16 mouse cellular contexts compared by ENCODE assay signal in genomic region chr12:16013354-16013753, GRCm38 (mm10).
"Had no signal": no experiment of that assay in that cellular context is flagged by ENCODE, and none has a peak within 500 bp of the region (broad histone marks: within the 10 kb centered on the region; RNA-seq: fewer than 3 reads in every experiment).

No protein-coding gene starts in this region.

- H3K4me3 ChIP-seq: lung, embryonic 15.5 days; megakaryocyte, embryonic 14.5 days; midbrain, embryonic 13.5 days; midbrain, embryonic 15.5 days; neural tube, embryonic 12.5 days; stomach, embryonic 15.5 days had no signal

- H3K9me3 ChIP-seq: lung, embryonic 15.5 days; megakaryocyte, embryonic 14.5 days; midbrain, embryonic 13.5 days; midbrain, embryonic 15.5 days; neural tube, embryonic 12.5 days; stomach, embryonic 15.5 days had no signal

- H3K4me1 ChIP-seq: lung, embryonic 15.5 days had no signal

- H3K27me3 ChIP-seq: lung, embryonic 15.5 days; midbrain, embryonic 13.5 days; midbrain, embryonic 15.5 days; neural tube, embryonic 12.5 days; stomach, embryonic 15.5 days had no signal

- ATAC-seq: lung, postnatal 0 days; midbrain, embryonic 13.5 days; midbrain, embryonic 15.5 days had no signal

- H3K27ac ChIP-seq: liver, embryonic 14.5 days; lung, embryonic 15.5 days; macrophage; midbrain, embryonic 13.5 days; midbrain, embryonic 15.5 days; neural tube, embryonic 12.5 days; stomach, embryonic 15.5 days; stomach, postnatal 0 days had no signal

- H3K4me2 ChIP-seq: liver, embryonic 11.5 days; lung, embryonic 15.5 days; midbrain, embryonic 11.5 days; midbrain, embryonic 13.5 days; midbrain, embryonic 15.5 days; neural tube, embryonic 12.5 days; stomach, embryonic 15.5 days had no signal

- H3K9ac ChIP-seq: liver, embryonic 14.5 days; lung, embryonic 15.5 days; midbrain, embryonic 13.5 days; midbrain, embryonic 15.5 days; neural tube, embryonic 12.5 days; stomach, embryonic 15.5 days had no signal

- DNase-seq: lung, adult 2 months; lung, postnatal 14 days; lung, postnatal 36 days; right cerebral cortex, postnatal 14 days had no signal

- H3K36me3 ChIP-seq: lung, embryonic 15.5 days; midbrain, embryonic 13.5 days; midbrain, embryonic 15.5 days; neural tube, embryonic 12.5 days; stomach, embryonic 15.5 days had no signal
